Mouse (Mus musculus) MEL-GATA-1-ER (cell line): ENCODE measurements at regions not wholly inside any gene's neighbourhood (a gene's known extent, or its start where the extent isn't known, plus 50 kb on each side); places are given as distances from the start of the nearest gene placed in this dataset.
"Not testable (repeated sequence)": the region's sequence is repeated elsewhere in the genome, so short reads cannot be mapped to it uniquely, and the experiment has no call there.

ENCODE experiments used
- DNase-seq: peaks from one replicate; pipeline ENCODE4 v3.0.0-alpha.2; 2012; ENCODE audit warnings: low read depth; ENCODE audit errors: extremely low read depth

DNA sequence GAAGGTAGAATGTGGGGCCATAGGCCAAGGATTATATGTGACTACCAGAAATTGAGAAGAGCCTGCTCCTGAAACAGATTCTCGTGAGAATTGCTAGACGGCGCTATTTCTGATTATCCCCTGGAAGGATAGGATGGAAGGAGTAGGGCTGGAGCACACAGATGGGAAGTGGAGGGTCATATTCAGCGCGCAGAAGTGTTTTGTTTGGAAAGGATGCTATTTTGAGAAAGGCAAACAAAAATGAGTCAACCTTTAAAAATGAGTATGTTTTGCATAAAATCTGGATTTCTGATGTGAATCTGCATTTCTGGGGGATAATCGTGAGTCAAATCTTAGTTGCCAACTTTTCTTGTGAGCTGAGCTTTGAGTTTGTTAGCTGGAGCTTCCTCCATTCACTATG lies 58.1 kb upstream of the Fshb start:
- no peak for DNase-seq

DNA sequence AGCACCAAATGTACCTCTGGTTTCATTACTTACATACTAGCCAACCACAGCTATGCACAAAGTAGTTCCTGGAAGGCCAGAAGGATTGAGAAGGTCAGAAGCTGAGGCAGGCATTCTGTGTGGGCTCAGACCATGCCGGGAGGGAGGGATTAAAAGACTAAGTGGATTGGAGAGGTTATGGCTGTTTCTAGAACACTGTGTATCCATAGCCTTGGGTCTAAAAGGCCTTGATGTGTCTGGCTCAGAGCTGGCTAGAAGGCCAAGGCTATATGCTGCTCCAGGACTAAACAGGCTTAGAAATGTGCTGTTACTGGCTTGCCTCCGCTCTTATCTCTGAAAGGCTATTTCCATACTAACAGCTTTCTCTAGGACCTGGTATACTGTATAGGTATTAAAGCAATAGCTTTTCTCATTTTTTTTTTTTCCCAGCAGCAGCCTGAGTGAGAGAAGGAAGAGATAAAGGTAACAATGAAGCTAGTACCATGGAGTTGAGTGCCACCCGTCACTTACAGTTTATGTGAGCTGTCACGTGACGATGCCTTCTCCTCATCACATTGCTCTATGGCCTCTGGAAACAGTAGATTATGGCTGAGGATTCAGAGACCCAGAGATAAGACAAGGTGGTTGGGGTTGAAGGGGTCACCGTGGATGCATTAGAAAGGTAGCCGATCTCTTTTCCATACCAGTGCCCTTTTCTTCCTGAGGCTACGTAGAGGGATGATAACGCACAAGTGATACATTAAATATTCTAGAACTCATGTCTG lies 59.4 kb upstream of the Fshb start:
- DNase-seq = no peak

DNA sequence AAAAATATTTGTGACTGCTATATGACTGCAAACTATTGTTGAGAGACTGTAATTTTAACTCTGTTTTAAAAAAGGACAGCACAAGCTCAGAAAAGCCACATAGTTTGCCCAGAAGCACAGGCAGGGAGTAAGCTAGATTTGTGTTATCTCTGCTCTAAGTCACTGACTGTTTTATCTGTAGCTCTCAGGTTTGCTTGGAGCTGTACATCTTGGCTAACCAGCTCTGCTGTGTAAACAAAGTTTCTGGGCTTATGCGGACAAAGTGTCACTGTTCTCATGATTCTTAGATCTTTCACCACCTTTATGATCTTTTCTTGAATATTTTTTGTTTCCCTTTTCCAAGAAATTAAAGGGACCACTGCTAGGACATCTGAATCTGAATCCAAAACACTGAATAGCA lies 60.2 kb upstream of the Fshb start:
- peak; percentile 82 for DNase-seq

DNA sequence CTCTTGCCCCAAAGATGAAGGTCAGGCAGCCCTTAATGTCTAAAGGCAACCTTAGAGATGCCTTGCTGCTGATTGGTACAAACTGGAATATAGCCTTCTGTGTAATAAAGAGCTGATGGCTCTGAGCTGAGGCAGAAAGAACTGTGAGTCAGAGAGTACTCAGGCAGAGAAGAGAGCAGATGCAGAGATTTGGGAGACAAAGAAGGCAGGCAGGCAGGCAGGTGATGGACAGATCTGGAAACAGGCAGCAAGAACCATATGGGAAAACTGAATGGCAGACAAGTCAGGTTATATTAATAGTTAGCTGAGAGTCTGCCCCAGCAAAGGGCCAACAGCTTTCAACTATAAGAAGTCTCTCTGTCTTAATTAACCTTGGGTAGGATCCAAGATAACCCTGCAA lies 73.7 kb upstream of the Fshb start:
- DNase-seq = no peak

DNA sequence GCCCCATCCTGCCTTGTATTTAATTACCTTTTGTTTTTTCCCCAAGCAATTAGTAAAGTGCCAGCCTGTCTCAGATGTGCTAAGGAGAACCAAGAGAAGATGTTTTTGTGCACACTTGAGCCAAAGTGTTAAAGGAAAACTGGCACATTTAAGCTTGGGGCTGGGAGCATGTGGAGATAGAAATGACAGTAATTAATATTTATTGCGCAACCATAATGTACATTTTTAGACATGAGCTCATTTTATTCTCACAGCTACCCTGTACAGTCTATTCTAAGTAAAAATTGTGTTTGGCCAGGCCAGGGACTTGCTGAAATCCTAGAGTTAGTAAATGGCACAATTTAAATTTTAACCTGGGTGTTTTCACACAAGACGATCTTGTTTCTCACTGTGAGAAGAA lies 89.9 kb upstream of the Fshb start:
- DNase-seq = no peak

DNA sequence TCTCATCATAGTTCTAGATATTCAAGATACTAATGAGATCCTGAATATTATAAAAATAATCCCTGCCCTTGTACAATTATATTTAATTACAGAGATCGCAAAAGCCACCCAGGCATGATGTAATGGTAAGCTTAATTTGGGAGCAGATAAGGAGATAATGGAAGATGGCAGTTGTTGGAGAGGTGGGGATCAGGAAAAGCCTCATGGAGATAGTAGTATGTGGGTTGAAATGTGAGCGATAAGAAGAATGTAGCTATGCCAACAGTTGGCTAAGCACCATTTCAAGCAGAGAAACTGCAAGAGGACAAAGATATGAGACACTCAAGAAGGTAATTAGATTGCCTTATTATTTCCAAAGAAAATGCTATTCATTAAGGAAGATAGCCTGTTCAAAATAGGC lies 90.4 kb upstream of the Fshb start:
- DNase-seq = peak; percentile 29

DNA sequence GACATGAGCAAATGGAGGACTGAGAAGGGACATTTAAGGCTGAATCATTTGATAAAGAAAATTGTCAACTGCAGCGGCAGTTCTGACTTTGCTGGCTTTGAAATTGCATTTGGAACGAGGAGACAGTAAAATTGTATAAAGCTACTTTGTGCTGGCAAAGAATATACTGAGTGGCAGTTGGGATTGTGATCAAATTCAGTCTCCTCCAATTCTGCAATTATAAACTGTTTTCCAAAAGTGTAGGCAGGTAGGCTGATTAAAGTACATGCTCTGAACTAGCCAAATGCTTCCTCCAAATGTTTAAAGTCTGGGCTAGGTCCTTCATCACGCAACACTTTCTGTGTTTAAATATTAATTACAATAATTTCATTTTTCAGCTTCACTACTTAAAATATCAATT lies 90.9 kb upstream of the Fshb start:
- no peak for DNase-seq

DNA sequence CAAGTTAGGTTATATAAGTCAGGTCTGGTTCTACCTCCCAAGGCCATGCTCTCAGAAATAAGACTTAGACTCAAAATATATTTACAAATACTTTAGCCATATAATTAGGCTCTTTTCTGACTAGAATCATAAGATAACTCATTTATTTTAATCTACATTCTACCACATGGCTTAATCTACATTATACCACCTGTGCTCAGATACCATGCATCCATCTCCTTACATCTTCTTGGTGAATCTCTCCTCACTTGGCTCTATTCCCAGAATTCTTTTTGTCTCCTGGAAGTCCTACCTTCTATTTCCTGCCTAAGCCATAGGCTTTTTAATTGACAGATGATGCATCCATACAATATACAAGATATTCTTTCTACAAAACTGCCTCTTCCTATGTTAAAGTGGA lies 92.4 kb upstream of the Fshb start:
- DNase-seq = no peak

DNA sequence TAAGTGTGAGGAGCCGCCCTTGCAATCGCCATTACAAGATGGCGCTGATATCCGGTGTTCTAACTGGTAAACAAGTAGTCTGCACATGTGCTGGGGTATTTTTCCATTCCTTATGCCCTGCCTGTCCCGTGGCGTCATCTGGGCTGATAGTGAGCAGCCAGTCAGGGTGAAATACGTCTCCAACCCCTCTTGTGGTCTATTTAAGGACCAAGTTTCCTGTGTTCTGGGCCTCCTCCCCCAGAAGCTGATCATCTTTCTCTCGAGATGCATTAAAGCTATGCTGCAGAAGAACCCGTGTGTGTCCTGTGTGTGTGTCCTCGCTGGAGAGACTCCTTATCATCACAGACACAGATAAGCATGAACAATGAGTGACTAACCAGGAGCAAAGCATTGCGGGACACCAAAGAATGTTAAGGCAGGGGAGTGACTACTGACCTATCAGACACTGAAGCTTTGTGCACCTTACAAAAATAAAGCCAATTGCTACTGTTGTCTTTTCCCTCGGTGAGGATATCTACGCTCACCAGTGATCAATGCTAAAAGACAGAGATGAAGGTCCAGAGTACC lies 99.5 kb upstream of the Fshb start:
- DNase-seq = not testable (repeated sequence)

DNA sequence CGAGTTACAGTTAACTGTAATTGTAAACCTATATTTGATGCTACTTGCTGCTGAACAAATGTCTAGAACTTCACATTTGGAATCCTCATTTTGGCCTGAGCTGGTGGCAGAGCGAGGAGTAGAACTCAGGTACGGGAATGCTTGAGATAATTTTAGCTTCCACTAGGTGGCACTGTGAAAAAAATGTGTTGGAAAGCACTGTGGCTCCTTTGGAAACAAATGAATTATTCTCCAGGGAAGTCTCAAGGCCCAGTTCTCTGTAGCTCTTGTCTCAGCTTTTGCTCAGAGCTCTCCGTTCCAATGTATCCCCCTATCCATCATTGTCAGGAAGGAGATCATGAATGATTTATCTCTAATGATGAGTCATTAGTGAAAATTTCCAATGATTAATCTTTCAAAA lies 114.7 kb upstream of the Kcna4 start:
- peak; percentile 25 for DNase-seq

DNA sequence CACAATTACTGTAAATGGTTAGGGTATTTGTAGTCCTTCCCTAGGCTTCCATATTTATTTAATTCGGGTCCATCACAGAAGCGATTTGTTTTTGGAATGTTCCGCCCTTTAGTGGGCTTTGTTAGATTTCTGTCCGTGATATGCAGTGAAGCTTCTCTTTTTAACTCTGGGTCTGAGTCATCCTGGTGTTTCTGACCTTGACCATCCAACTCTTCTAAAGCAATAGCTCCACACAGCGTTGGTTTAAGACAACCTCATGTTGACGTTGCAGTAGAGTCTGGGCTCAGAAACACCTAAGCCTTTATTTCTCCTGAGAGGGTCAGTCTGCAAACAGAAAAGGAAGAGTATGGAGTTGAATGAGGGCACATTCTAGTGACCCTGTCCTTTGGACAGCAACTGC lies 107.4 kb upstream of the Kcna4 start:
- no peak for DNase-seq

DNA sequence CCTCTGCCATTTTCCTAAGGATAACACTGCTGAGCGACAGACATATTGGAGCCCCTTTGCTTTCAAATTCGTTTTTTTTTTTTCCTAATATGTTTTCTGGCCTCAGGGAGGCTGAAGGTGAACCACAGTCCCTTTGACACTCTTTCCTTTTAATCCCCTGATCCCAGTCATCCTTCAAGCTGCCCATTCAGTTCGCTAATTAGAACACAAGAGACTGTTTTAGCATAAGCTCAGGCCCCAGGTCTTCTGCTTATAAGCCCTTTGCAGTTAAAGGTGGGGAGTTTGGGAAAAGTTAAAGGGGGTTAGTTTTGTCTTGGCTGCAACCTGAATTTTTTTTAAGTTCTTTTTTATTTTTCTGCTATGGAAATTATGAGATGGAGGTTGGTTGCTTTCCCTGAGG lies 105.6 kb upstream of the Kcna4 start:
- no peak for DNase-seq

DNA sequence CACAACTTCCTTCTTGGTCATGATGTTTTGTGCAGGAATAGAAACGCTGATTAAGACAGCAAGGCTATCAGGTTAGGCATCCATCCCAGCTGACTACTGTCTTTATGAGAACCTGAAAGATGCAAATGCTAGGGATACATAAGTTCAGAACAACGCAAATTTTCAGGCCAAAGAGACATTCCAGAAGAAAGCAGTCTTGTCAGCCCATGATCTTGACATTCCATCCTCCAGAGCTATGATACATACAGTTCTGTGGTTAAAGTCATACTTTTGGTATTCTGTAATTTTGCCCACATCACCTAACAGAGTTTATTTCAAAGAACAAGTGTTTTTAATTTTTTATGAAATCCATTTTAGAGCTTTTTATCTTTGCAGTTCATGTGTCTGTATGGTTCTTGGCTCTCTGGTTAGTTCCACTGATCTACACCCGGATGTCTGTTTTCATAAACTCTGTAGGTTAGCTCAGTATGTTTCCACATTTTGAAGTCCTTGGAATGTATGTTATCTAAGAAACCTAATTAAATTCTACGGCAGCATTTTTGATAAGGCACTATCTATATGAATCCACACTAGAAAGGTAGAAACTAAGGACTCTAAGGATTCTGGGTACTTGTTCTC lies 88.5 kb upstream of the Kcna4 start:
- DNase-seq = no peak

DNA sequence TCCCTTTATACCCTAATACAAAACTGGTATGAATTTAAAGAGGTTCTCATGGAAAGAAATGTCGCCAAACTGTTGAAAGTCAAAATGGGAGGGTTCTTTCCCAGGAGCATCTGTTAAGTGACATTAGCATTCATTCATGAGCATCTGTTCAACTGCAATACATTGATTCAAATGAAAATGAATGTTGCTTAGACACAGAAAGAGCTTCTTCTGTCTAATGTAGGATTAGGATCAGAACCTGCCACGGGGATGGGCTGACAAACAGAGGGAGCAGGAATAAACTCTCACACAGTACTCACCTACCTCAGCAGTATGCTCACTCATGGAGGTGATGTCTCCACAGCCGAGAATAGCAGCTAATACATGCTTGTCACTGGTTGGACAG lies 88.0 kb upstream of the Kcna4 start:
- DNase-seq = no peak

DNA sequence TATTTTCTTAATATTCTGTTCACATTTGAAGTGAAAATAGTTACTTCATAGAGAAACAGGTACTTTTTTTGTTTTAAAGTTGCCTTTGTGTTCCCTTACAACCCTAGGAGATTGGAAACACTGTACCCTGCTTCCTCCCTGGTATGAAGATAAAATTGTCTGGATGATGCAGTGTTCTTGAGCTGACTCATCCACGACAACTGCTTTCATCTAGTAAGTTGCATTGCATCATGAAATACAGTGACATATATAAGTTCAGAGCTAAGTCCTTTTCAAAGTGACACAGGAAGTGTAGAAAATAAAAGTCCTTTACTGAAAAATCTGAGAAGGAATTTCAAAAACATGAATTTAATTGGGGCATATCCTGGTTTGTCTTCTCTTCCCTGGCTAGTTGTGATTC lies 68.9 kb upstream of the Kcna4 start:
- DNase-seq = no peak

DNA sequence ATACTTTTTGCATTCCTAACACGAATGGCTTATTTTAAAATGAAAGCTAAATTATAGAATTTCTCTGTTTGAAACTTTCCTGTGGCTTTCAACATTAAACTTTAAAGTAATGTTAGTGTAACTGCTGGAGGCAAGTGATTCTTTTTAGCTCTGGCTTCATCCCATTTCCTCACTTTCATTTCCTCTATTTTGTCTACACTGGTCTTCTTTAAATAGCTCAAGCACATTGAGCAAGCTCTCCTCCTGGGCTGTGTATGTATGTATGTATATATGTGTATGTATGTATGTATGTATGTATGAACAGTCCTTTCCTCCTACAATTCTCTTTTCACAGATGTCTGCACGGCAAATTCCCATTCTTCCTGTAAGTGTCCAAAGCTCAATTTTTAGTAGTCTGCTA lies 65.8 kb upstream of the Kcna4 start:
- DNase-seq = no peak

DNA sequence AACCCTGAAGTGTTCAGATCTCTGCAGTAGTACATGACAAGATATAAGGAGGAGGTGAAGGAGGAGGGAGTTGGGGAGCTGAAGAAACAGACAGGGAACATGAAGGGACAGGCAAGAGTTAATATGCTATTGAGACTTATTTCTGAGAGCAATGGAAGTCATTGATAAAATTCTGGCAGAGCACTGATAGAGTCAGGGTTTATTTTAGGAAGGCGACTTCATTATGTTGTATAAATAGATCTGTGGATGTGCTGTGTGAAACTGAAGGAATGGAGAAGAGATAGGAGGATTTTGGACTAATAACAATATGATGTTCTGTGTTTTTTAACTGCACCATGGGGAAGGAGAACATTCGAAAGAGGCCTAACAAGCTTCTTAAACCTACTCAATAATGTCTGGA lies 63.0 kb upstream of the Kcna4 start:
- DNase-seq = no peak

DNA sequence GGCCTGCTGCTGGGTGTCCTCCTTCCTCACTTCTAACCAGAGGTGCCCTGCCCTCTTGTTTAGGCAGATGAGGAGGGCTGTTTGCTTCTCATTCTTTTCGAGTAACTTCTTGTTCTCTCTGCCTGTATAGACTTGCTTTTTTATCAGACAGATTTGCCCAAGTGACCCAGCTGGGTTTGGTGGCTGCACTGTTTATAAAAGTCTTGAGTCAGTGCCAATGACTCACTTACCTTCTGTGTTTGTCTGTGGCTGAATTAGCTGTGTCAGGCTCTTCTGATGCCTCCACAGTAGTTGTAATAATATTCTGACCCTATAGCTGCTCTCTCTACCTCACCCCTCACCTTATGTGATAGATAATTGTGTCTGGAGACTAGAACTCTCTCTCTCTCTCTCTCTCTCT lies 62.2 kb upstream of the Kcna4 start:
- peak; percentile 27 for DNase-seq

DNA sequence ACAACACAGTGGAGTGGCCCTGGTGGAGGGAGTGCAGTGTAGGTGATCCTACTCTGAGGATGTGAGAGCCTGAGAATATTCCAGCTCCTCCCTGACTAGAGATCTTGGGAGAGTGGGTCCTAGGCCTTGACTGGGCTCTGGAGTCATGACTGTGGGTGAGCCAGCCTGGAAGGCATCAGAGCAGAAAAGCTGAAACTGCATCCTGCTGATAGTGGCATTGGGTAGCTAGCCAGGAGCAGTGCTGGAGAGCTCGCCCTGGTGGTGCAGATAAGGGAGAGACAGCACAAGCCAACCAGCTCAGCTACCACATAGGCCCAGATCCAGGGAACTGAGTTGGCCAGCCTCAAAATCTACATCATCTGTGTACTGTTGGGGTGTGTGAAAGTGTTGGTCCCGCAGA lies 58.8 kb upstream of the Kcna4 start:
- peak; percentile 96 for DNase-seq

DNA sequence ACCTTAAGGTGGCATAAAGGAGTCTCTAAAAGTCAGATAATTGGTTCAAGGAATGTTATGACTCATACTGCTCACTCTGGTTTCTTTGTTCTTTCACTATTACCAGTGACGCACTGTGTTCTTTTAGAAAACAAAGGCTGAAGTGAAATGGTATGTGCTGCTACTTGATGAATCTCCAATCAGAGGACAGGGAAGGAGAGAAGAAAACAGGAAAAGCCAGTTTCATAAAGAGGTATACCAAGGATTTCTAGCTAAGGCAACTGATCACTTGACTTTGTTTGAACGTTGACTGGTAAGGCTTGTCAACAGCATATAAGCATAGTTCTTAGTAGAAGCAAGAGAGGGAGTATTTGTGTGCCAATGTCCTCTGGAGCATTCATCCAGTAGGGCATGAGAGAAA lies 57.6 kb upstream of the Kcna4 start:
- no peak for DNase-seq
